Mouse (Mus musculus) right cerebral cortex, postnatal 25 days (tissue): ENCODE data around the gene 2610028H24Rik.

Experiments
- DNase-seq: peaks from one replicate; pipeline ENCODE4 v3.0.0; 2022

The 2610028H24Rik gene

GRCm38 (mm10) chr10:76493527-76493926 lies 44.6 kb downstream of the 2610028H24Rik start:
- DNase-seq, result no peak

GRCm38 (mm10) chr10:76495501-76495900 lies 46.6 kb downstream of the 2610028H24Rik start:
- DNase-seq, result no peak

GRCm38 (mm10) chr10:76496366-76496765 lies 47.5 kb downstream of the 2610028H24Rik start:
- no peak for DNase-seq

GRCm38 (mm10) chr10:76497522-76497921 lies 48.6 kb downstream of the 2610028H24Rik start:
- DNase-seq, result no peak

GRCm38 (mm10) chr10:76504271-76504943 lies 55.5 kb downstream of the 2610028H24Rik start:
- no peak for DNase-seq

- DNase-seq, result no peak
Observed at GRCm38 (mm10) chr10:76505865-76506264, 57.0 kb downstream of the 2610028H24Rik start.
